Mouse (Mus musculus): Measurements from ENCODE around the gene Unc13c. TPM values are rescaled to one million over a fixed set of nuclear protein-coding genes. Genes with fewer than 3 reads are reported as not detected.

Gene Unc13c
- polyA plus RNA-seq (2017; shearing (Covaris generic)): not detected

DNA sequence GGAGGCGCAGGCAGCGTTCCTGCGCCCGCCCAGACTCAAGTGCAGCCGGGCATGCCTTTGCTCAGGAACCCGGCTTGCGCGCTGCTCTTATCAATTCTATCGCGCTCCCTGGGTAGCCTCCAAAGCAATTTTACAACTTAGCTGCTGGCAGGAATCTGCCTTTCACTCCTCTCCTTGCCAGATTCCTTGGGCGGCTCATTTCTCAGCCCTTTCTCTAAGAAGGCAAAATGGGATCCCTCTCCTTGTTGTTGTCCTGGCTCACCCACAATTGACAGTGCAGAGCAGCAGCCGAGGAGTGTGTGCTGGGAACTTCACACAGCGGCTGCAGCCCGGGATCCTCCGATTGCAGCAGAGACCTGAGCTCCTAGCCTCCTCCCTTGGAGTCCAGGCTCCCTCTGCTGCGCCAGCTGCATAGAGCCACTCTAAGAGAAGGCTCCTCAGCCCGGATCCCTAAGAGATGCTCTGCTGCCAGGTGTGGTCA, at the start of gene Unc13c:
Gene Unc13c (minus strand): TSS at position 326 of the 481 bp plus-strand sequence.
- no peak for ATAC-seq

DNA sequence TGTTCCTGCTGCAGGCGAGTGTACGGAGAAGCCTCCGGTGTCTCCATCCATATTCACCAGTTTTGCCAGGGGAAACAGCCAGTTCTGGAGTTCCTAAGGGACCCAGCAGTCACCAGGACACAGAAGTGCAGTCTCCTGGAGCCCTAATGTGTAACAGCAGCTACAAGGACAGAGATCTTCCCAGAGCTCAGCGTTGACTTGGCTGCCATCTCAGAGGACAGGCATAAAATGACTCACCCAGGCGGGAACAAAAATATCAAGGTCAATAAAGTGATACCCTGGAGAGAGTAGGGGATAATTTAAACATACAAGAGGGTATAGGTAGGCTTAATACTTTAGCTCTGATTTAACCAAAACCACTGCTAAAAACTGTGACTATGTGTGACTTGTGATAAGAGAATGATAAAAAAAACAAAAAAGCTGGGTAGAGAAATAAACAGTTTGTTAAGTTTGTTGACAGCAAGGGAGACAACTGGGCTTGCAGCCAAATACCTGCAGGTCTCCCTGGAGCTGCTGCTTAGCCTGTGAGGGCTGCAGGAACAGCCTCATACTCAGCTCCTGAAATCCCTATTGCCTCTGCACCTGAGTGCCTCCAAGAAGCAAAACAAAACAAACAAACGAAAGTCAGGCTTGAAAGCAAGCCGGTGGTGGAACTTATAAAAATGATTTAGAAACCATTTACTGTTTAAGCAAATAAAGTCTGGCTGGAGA, 39.4 kb upstream of the Unc13c start:
- no peak for ATAC-seq

DNA sequence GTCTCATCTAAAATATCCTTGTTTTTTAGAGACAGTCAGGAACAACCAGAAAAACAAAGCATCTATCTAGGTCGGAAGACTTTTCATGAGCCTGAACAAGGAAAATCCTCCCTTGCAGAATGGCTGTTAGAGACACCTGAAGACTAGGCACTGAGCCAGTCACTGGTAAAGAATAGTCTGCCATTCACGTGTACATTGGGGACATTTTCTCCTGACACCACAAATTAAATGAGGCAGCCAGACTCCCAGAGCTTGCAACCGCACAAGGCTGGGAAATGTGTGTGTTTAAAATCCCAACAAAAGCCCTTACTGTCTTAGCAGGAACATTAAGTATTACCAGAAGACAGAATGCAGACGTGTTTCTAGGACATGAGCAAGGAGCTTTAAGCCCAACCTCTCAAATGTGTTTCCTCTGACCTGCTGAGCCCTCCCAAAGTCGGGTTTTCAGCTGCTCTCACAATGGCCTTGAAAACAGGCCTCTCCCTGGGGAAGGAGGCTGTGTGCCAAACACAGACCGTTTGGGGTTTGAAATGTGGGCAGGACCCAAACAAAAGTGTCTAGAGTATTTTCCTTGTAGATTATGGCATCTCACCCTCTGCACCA, 33.7 kb upstream of the Unc13c start:
- no peak for ATAC-seq

DNA sequence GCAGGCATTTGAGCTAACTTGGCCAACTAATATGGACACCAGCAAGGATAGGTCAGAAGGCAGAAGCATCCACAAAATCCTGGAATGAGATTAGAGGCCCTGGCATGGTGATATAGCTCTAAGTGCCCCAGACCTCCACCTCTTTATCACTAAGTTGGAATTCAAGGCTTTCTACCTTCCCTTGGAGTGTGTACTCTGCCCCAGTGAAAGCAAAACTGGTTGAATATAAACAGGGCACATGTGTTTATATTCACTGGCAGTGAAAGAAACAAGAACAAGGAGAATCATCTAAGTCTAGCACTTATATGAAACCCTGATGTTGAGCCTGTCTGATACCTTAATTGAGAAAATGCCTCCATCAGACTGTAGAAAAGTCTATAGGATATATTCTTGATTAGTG, 19.3 kb upstream of the Unc13c start:
- no peak for ATAC-seq

DNA sequence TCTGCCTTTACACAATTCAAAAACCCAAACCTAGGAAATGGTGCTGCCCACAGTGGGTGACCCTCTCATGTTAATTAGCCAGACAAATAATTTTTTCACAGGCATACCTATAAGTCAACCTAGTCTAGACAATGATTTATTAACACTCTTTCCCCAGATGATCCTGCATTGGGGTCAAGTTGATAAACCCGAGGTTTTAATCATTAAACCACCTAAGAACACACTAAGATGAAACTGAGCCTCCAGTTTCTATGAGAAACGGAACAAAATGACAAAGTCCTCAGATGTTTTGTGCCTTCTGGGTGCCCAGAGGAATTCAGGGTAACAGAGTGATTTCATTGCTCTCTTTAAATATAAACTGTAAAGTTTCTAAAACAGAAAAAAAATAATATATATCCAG, 18.5 kb upstream of the Unc13c start:
- ATAC-seq: no peak

DNA sequence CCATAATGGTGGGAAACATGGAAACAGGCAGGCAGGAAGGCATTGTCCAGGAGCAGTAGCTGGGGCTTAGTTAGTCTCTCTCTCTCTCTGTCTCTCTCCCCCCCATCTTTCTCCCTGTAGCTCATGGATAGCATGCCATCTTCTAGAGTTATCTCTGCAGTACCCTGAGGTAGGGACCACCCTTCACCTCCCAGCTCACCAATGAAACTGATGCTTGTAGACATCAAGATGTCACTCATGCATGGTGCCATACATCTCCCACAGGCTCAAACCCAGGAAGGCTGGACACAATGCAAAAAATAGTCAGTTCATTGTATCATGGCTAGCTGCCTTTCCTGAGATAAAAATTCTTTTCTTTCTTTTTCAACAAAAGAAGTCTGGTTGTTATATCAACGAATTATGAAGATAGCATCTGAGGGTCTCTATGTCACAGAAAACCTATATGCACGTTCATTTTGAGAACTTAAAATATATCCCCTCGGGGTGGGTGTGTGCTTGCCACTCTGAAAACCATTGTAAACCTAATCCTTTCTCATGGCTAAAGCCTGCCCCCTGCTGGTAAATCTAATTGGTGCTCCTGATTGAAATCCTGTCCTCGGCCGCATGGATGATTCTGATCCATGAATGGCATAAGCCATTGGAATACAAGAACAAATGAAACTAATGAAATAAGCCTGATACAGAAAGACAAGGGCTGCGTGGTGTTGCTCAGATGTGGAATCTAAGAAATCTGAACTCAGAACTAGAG, 14.0 kb upstream of the Unc13c start:
- ATAC-seq: no peak

DNA sequence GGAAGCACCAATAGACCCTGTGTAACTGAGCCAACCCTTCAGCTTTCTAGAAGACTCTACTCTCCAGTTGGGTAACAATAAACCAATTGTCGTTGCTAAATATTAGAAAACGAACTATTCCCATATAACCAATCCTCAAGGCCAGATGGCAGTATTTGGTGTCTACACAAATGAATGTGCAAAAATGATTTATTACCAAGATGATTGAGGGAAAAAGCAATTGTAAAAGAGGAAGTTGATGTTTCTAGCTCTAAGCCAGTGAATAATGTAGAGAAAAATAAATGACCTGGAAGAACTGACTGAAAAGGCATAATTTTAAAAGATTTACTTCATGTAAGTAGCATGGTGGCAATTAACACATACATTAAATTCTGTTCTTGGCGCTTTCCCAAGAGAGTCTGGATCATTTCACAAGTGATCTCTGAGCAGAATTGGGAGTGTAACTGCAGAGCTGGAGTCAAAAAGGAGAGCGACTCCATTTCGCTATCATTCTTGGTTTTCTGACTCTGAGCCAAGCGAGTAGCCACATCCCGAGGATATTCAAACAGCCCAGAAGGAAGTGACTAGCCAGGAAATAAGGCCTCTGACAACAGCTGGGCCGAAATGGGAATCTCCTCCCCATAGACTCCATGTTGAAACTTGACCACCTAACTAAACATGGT, 3.7 kb upstream of the Unc13c start:
- no peak for ATAC-seq

DNA sequence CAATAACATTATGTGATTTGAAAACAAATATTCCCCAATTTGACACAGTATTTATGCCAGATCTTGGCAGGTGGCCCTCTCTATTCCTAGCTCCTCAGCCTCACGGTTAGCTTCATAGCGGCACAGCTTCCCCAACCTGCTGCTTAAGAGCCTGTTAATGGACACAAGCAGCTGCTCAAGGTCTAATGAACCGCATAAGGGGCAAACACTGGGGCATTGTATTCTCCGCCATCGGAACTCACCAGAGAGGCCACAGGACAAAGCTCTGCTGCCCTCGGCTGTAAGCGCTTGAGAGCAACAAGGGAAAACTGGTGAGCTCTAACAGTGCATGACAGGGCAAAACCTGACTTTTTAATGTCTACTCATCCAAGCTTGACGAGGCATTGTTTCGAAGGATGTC, 2.0 kb upstream of the Unc13c start:
- no peak for ATAC-seq

DNA sequence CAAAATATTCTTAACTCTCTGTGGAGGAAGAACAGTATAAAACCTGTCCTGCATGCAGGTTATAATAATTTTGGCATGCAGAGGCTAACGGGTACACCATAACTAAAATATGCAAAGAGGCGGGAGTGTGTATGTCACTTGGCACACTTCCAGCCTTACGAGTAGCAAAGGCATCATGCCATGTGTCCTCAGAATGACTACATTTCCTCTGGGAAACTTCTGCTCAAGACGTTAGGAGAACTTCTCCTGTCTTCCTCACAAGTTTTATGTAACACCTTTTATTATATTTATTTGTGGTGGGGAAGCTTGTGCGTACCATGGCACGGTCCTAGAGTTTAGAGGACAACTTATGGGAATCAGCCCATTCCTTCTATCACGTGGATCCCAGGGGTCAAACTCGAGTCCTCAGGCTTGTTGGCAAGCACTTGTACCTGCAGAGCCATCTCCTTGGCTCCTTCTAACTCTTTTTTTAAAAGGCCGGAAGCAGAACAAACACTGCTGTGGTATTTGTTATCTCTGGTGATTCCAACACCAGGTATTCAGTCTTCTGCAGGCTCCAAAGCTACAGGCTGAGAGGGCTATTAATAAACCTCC, 3.3 kb downstream of the Unc13c start:
- no peak for ATAC-seq

DNA sequence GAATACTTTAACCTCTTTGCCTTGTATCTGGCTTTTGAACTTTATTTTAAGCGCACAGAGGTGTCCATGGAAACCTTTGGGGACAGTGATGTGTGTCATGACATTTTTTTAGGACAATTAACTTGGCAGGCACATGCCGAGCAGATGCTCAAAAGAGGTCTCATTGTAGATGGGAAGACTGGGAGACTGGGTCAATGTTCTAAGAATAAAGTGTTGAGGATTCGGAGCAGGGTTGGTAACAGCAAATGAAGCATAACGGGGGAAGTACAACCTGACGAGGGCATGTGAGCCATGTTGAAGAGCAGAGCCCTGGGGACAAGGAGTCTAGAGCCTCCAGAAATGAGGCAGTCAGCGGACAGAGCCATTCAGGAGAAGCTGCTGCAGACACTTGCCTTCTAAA, 6.3 kb downstream of the Unc13c start:
- ATAC-seq: no peak

DNA sequence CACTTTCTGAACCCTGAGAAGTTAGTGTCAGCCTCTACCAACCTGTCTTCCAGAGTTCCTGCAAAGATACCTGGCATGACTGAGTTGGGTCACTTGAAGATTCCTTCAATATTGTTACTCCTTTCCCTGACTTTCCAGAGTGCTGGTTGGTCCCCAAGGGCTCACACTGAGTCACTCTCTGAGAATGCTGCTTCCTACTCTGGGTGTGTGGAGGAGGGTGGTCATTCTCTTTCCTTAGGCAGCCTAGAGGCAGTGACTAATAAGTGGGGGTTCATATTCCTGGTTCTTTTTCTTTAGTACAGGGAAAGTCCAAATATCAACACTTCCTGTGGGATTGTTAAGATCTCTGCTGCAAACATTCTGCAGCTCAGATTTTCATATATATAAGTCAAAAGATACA, 16.4 kb downstream of the Unc13c start:
- no peak for ATAC-seq

DNA sequence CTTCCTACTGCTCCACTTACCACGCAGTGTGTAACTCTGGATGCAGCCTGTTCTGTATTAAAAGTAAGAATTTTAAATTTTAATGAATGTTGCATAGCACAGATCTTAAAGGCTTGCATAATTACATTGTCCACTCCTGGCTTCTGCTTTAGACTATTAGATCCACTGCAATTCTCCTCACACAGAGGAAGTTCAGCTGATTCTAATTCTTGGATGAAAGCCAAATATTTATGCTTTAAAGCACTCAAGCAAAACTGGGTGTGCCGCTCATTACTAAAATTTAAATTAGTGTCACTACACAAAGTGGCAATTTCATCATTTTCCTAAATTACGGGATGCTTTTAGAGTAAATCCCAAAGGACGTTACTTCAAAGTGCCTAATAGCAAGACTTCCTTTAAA, 17.2 kb downstream of the Unc13c start:
- ATAC-seq: no peak

DNA sequence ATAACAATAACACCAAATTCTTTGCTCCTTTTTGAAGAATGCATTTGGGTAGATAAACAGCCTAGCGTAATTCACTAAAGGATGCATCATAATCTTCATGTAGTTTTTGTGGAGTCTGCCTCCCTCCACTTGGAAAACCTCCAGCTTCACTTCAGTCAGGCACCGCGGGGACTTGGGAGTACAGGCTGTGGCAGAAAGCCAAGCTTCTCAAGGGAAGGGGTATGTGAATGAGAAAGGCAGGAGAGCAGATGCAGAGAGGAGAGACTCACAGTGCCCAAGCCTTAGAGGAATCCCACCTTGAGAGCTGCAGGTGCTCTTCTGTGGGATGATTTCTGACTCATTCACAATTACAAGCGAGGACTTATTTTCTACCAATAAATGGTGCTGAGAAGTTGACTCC, 33.9 kb downstream of the Unc13c start:
- ATAC-seq: no peak

DNA sequence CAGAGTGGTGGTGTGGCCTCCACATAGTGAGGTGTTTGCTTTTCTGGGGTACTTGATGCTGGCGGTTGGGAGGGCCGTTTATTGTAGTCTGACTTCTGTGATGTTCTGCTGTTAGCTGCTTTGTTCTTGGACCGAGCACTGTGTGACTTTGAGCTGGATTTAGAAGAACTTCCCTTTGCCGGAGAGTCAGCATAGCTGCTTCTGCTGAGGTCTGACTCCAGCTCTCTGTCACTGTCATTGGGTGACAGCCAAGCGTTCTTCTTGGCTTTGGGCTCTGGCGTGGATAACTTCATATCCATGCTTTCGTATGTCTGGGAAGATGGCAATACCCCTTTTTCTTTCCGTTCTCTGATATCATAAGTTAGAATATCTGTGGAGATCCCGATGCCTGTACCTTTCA, 36.8 kb downstream of the Unc13c start:
- no peak for ATAC-seq

DNA sequence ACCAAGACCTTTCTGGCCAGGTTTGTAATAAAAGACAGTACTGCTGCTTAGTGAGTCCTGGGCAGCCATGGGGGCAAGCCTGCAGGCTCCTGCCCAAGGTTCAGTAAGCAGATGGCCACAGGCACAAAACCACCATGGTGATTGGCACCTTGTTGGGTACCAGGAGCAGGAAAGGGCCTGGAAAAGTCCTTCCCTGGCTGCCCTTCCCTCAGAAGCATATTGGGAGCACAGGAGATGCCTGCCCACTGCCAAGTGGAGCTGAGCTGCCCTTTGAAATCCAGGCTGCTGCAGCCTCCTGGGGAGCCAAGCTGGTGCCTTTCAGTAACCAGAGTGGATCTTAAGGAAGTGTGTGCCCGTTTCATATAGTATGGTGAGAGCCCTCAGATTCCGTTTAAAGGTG, 41.5 kb downstream of the Unc13c start:
- ATAC-seq: no peak

DNA sequence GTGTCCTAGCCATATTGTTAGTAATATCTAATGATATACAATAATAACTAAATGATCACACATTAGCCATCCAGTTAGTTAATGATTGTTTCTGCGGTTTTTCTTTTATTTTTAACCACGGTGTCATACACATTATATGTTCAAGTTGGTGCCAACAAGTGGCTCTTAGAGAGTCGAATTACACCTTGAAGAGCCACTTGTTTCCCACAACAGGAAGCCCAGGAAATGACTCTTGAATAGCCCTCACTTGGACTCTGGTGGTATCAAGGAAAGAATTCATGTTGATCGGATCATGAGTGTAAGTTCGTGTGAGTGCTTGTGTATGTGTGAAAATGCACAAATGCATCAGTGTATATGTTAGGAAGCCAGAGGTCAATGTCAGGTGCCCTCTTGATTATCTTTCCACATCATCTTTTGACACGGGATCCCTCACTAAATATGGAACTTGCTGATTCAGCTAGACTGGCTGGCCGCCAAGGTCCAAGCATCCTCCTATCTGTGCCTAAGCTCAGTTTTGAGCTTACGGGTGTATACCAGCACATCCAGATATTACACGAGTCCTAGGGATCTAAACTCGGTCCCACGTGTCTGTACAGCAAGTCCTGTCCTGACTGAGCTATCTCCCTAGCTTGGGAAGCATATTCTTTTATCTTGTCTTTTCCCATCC, 46.2 kb downstream of the Unc13c start:
- ATAC-seq: no peak

DNA sequence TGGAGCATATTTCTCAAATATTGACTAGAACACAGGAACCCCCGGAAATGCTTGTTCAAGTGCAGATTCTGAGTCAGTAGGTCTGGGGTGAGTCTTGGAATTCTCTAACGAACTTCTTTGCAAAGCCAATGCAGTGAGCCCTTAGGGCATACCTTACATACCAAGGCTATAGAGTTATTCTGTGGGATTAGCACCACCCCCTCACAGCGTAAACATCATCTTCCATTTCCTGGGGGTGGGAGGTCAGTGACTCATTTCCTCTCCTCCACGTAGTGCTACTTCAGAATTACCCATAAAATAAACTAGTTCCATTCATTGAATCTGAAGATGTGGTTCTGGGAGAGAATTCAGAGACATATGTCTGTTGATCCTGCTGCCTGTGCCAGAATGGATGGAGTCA, 62.8 kb downstream of the Unc13c start:
- ATAC-seq: no peak

DNA sequence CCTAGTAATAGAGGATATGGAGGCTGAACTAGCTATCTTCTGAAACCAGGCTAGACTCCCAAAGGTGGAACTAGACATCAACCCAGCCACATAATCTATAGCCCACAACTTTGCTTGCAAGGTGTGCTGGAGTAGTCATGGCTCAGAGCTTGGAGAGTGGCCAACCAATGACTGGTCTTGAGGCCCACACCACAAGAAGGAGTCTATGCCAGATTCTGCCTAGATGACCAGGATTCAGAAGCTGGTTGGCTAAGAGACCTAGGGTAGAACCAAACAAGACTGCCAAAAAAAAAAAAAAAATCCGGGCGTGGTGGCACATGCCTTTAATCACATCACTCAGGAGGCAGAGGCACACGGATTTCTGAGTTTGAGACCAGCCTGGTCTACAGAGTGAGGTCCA, 70.2 kb downstream of the Unc13c start:
- ATAC-seq: no peak

DNA sequence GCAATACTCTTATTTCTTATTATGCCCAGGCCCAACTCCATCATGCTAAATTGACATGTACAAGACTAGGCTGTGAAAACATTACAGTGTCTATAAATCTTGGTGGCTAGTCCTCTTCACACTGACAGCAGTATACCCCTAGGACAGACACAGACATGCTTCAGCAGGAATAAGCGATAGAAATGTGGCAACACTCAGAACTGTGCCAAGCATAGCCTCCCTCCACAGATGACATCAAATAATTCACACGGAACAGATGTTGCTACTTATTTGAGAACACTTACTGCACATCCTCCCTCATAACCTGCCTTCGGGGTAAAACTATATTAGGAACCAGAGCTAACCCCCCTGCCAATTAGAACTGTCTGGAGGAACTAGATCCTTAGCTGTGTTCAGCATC, 72.6 kb downstream of the Unc13c start:
- no peak for ATAC-seq

DNA sequence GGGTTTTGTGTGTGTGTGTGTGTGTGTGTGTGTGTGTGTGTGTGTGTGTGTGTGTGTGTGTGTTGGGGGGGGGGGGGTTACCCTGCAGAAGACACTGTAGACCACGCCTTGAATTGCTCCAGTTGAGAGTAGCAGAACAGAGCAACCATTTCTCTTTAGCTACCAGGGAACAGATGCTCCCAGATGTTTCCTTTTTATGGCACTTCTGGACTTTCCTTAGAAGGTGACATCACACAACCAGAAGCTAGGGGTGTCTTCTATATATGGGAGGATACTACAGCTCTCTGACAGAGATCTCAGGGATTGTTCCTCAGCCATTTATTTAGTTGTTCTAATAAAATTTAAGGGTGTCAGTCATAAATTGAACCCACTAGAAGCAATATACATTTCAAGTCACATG, 85.2 kb downstream of the Unc13c start:
- no peak for ATAC-seq

DNA sequence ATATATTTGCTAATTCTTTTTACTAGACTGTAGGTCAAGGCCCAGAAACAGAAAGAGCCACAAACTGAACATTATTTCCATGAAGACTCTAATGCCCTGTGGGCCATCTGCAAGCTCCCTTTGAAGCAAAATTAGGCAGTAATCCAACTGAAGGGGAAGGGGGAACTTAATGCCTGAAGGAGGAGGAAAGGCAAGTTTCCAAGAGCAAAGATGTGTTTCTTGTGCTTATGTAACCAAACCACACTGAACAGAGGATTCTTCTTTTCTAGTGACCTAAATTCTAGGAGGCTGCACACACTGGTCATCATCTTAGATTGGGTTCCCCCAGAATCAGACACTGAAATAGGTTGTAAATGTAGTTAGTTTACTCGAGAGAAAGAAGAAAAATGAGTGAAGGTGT, 85.6 kb downstream of the Unc13c start:
- no peak for ATAC-seq

DNA sequence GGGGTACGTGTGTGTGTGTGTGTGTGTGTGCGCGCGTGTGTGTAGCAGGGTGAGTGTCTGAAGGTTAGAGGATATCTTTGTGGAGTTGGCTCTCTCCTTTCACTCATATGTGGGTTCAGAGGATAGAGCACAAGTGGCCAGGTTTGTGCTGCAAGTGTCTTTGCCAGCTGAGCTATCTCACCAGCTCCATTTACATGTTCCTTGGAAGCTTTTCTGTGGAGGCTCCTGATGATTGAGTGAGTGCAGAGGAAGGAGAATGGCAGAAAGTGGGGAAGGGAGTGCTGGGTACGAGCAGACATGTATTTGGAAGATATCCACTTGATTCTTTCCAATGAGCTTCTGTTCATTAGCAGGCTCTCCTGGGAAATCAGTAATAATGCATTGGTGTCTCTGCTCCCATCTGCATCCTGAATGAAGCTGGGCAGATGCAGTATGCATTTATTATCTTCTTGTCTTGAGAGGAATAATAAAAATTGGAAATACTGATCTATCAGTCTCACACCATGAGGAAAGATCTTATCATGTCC, 86.3 kb downstream of the Unc13c start:
- no peak for ATAC-seq
